Comparison of ENCODE assay signal across 14 mouse cellular contexts in the genomic region with DNA sequence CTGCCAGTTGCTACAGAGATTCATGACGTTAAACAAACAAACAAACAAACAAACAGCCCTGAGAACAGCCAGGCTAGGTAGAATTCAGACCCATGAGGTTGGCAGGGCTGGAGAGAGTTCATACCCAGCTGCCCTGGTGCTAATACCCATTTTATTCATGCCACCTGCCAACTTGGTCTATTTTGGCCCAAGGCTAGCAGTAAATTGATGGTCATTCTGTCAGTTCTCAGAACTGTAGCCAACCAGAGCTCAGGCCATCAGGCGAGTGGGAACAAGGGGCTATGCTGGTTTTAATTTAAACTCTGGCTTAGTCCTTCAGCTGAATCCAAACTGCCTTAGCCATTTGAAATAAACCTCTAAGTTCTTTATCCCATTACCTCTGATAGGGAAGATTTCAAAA. TPM values are rescaled to one million over a fixed set of nuclear protein-coding genes. Genes with fewer than 3 reads are reported as not detected.
DNase-seq lines count a peak whose midpoint lies in the region; ATAC-seq and TF ChIP-seq lines count a peak whose summit lies in the region.
"Had no signal": no experiment of that assay in that cellular context is flagged by ENCODE, and none has a peak within 500 bp of the region (broad histone marks: within the 10 kb centered on the region; RNA-seq: fewer than 3 reads in every experiment).

No protein-coding gene starts in this region.

- no peaks in the 10 kb centered on the region for H3K36me3 ChIP-seq in kidney, adult 2 months (ENCODE audit: control insufficient read depth, insufficient read depth, low read length)
- H3K36me3 ChIP-seq in kidney, embryonic 16.5 days (ENCODE audit: insufficient read depth, low read length) = no peaks in the 10 kb centered on the region
- H3K36me3 ChIP-seq: limb, embryonic 15.5 days; neural tube, embryonic 15.5 days had no signal

- ATAC-seq in kidney, embryonic 16.5 days (ENCODE audit: low FRiP score, low TSS enrichment) = no peak
- no peak for ATAC-seq in granulocyte monocyte progenitor cell, adult 5-6 weeks (replicated peaks; ENCODE audit: poor library complexity, severe bottlenecking)

- 60% methylated on average over 2 of the region's 2 CpGs for WGBS in kidney, adult 2 months
- WGBS in kidney, embryonic 16.5 days = 77% methylated on average over 2 of the region's 2 CpGs

- no peak overlapping the region for H3K4me3 ChIP-seq in kidney, adult 2 months (ENCODE audit: insufficient read depth, low read depth, low read length)
- no peak overlapping the region for H3K4me3 ChIP-seq in kidney, embryonic 16.5 days (ENCODE audit: low read length)
- H3K4me3 ChIP-seq: forebrain, embryonic 13.5 days; limb, embryonic 15.5 days; neural tube, embryonic 15.5 days had no signal

- no peak overlapping the region; the same call in 1 of the 2 replicates for H3K27ac ChIP-seq in kidney, adult 2 months (ENCODE audit: insufficient read depth, low read depth, low read length)
- no peak overlapping the region for H3K27ac ChIP-seq in kidney, embryonic 16.5 days (ENCODE audit: low read length)
- H3K27ac ChIP-seq: forebrain, embryonic 13.5 days; limb, embryonic 15.5 days had no signal

- TF ChIP-seq POLR2A in kidney, adult 2 months (IDR thresholded peaks at IDR 0.05; ENCODE audit: low read depth, low read length) = no peak

- H3K4me1 ChIP-seq in kidney, adult 2 months (ENCODE audit: control insufficient read depth, insufficient read depth, low read length) = peaks cover 24% of the 10 kb centered on the region
- peaks cover 9% of the 10 kb centered on the region; the same call in 1 of the 2 replicates for H3K4me1 ChIP-seq in kidney, embryonic 16.5 days (ENCODE audit: insufficient read depth, low read length)
- H3K4me1 ChIP-seq: forebrain, embryonic 13.5 days had no signal

- no peaks in the 10 kb centered on the region for H3K9me3 ChIP-seq in kidney, embryonic 16.5 days (ENCODE audit: low read length)
- H3K9me3 ChIP-seq: forebrain, embryonic 13.5 days; limb, embryonic 15.5 days; neural tube, embryonic 15.5 days had no signal

- no peaks in the 10 kb centered on the region for H3K27me3 ChIP-seq in kidney, adult 2 months (replicated peaks; ENCODE audit: control insufficient read depth, insufficient read depth, low read length)
- no peaks in the 10 kb centered on the region for H3K27me3 ChIP-seq in kidney, embryonic 16.5 days (ENCODE audit: insufficient read depth, low read length)
- H3K27me3 ChIP-seq: forebrain, embryonic 13.5 days; limb, embryonic 15.5 days; neural tube, embryonic 15.5 days had no signal

- TF ChIP-seq CTCF in kidney, adult 2 months (conservative IDR thresholded peaks at IDR 0.05; ENCODE audit: insufficient read depth, insufficient read length, low read depth, low read length) = no peak

- peak; percentile 8 to 23 for DNase-seq in adrenal gland, postnatal 36 days
- no peak for DNase-seq in adrenal gland, postnatal 14 days
- peak; percentile 69 for DNase-seq in kidney, adult 2 months
- peak; percentile 15 for DNase-seq in adipocyte (ENCODE audit: low spot score)
- peak; percentile 84 for DNase-seq in cerebellum, adult 9-10 months
- DNase-seq in urinary bladder, postnatal 14 days (ENCODE audit: low spot score) = no peak
- DNase-seq: gastrocnemius, postnatal 14 days; kidney, postnatal 4 days; lung, adult 18-20 months had no signal

- H3K9ac ChIP-seq in kidney, embryonic 16.5 days (replicated peaks; ENCODE audit: low read length) = no peak overlapping the region
- H3K9ac ChIP-seq: forebrain, embryonic 13.5 days; limb, embryonic 15.5 days; neural tube, embryonic 15.5 days had no signal

- H3K4me2 ChIP-seq in kidney, embryonic 16.5 days (replicated peaks; ENCODE audit: low read depth, low read length) = no peak overlapping the region
- H3K4me2 ChIP-seq: forebrain, embryonic 13.5 days; limb, embryonic 15.5 days; neural tube, embryonic 15.5 days had no signal

RNA-seq across cellular contexts. Expression of a gene that starts 48.5 kb away (rescaled TPM):
- 100 to 1,000 TPM; 823 to 834 TPM for total RNA-seq in adrenal gland, postnatal 36 days (2021)
- 548 and 554 TPM in 2 replicates for total RNA-seq in adrenal gland, postnatal 14 days (2021)
- 2,267 and 2,428 TPM in 2 replicates for polyA plus RNA-seq in kidney, adult 2 months (2012; rRNA removed)
- 362 and 426 TPM in 2 replicates for polyA plus RNA-seq in kidney, embryonic 16.5 days (2015; fragmentation: Nextera tagmentation; extraction: Ambion mirVana)
- 82.1 and 82.6 TPM in 2 replicates for total RNA-seq in granulocyte monocyte progenitor cell, adult 5-6 weeks (2014; fragmentation: Nextera tagmentation)
- 118 and 122 TPM in 2 replicates for total RNA-seq in granulocyte monocyte progenitor cell, adult 5-6 weeks (2017)

Comparison
In these comparisons a context has a peak if more than half of its experiments do, and no peak if none do; other contexts are left out.
1. DNase-seq: peak in adrenal gland, postnatal 36 days (2 of 2), kidney, adult 2 months (single experiment), adipocyte (single experiment) and cerebellum, adult 9-10 months (single experiment); none in adrenal gland, postnatal 14 days (single experiment) and urinary bladder, postnatal 14 days (single experiment).